Mouse (Mus musculus) midbrain, embryonic 14.5 days (tissue): ENCODE measurements at regions not wholly inside any gene's neighbourhood (a gene's known extent, or its start where the extent isn't known, plus 50 kb on each side); places are given as distances from the start of the nearest gene placed in this dataset.

Experiments
- ATAC-seq: fragments of 200-750 bp; cut with Nextera tagmentation; 2 replicates; pipeline ENCODE4 v1.8.0; 2017; ENCODE audit warnings: moderate number of reproducible peaks, moderate library complexity; ENCODE audit not compliant: low FRiP score, low TSS enrichment
- DNase-seq: peaks from one replicate; pipeline ENCODE4 v3.0.0-alpha.2; 2015
- H3K27ac ChIP-seq: fragments of 300-500 bp; sonication (generic); replicated peaks from 2 replicates; pipeline ENCODE4 v1.5.1; 2014; ENCODE audit warnings: mild to moderate bottlenecking, low read depth, low read length, moderate library complexity
- H3K27me3 ChIP-seq: fragments of 300-500 bp; sonication (generic); 2 replicates; pipeline ENCODE4 v1.6.1; 2014; ENCODE audit warnings: low read length, control low read depth, mixed read lengths; ENCODE audit not compliant: control insufficient read depth, insufficient read depth
- H3K36me3 ChIP-seq: fragments of 300-500 bp; sonication (generic); 2 replicates; pipeline ENCODE4 v1.6.1; 2014; ENCODE audit warnings: low read length, control low read depth; ENCODE audit not compliant: control insufficient read depth, insufficient read depth
- H3K4me1 ChIP-seq: fragments of 300-500 bp; sonication (generic); 2 replicates; pipeline ENCODE4 v1.6.1; 2014; ENCODE audit warnings: mild to moderate bottlenecking, antibody characterized with exemption, low read length, control low read depth; ENCODE audit not compliant: control insufficient read depth, insufficient read depth
- H3K4me2 ChIP-seq: fragments of 300-500 bp; sonication (generic); 2 replicates; pipeline ENCODE4 v1.6.1; 2014; ENCODE audit warnings: mild to moderate bottlenecking, low read length, moderate library complexity
- H3K4me3 ChIP-seq: fragments of 300-500 bp; sonication (generic); replicated peaks from 2 replicates; pipeline ENCODE4 v1.5.1; 2014; ENCODE audit warnings: low read depth, low read length
- H3K9ac ChIP-seq: fragments of 300-500 bp; sonication (generic); replicated peaks from 2 replicates; pipeline ENCODE4 v1.6.1; 2014; ENCODE audit warnings: mild to moderate bottlenecking, low read length, moderate library complexity
- H3K9me3 ChIP-seq: fragments of 300-500 bp; sonication (generic); 2 replicates; pipeline ENCODE4 v1.6.1; 2016; ENCODE audit warnings: low read length, control low read depth, mixed read lengths; ENCODE audit not compliant: control insufficient read depth
- WGBS: fragments of 180-500 bp; shearing (Covaris S2); extraction: QIAGEN DNeasy Blood & Tissue Kit; methylation state at CpG from one replicate; pipeline ENCODE4 v1.1.7; 2014; 5-methylcytosine and 5-hydroxymethylcytosine counted together

GRCm38 (mm10) chr2:137925488-137925887 is 330.9 kb upstream of the Btbd3 start:
- DNase-seq (no peak), ATAC-seq (no peak)
- H3K27me3 ChIP-seq: no peaks in the 10 kb centered on the region
- H3K4me2 ChIP-seq: no peak overlapping the region
- no peak overlapping the region for H3K4me3 ChIP-seq
- no peaks in the 10 kb centered on the region for H3K9me3 ChIP-seq
- 75% methylated on average over 5 of the region's 5 CpGs for WGBS
- no peaks in the 10 kb centered on the region for H3K4me1 ChIP-seq
- no peak overlapping the region for H3K9ac ChIP-seq
- no peaks in the 10 kb centered on the region for H3K36me3 ChIP-seq
- H3K27ac ChIP-seq: no peak overlapping the region

- no peak overlapping the region for H3K4me3 ChIP-seq
- no peak overlapping the region for H3K9ac ChIP-seq
- WGBS: 86% methylated on average over 2 of the region's 2 CpGs
- no peaks in the 10 kb centered on the region for H3K27me3 ChIP-seq
- no peak overlapping the region for H3K27ac ChIP-seq
- no peak for DNase-seq
- no peaks in the 10 kb centered on the region for H3K9me3 ChIP-seq
- H3K4me2 ChIP-seq: no peak overlapping the region
- no peaks in the 10 kb centered on the region for H3K36me3 ChIP-seq
- H3K4me1 ChIP-seq: no peaks in the 10 kb centered on the region
- ATAC-seq: no peak
Observed at GRCm38 (mm10) chr2:137924576-137924975, 331.8 kb upstream of the Btbd3 start.

GRCm38 (mm10) chr2:137898425-137898824 is 357.9 kb upstream of the Btbd3 start:
- no peaks in the 10 kb centered on the region for H3K4me1 ChIP-seq
- H3K9ac ChIP-seq: no peak overlapping the region
- H3K9me3 ChIP-seq: no peaks in the 10 kb centered on the region
- ATAC-seq (no peak), DNase-seq (no peak)
- no peak overlapping the region for H3K4me2 ChIP-seq
- H3K4me3 ChIP-seq: no peak overlapping the region
- H3K36me3 ChIP-seq: no peaks in the 10 kb centered on the region
- no peaks in the 10 kb centered on the region for H3K27me3 ChIP-seq
- no peak overlapping the region for H3K27ac ChIP-seq

GRCm38 (mm10) chr2:137880211-137881031 is 375.9 kb upstream of the Btbd3 start:
- ATAC-seq (no peak), DNase-seq (no peak)
- H3K4me3 ChIP-seq: no peak overlapping the region
- no peak overlapping the region for H3K9ac ChIP-seq
- no peaks in the 10 kb centered on the region for H3K9me3 ChIP-seq
- no peaks in the 10 kb centered on the region for H3K4me1 ChIP-seq
- no peak overlapping the region for H3K27ac ChIP-seq
- no peaks in the 10 kb centered on the region for H3K36me3 ChIP-seq
- 93% methylated on average over 7 of the region's 7 CpGs for WGBS
- H3K27me3 ChIP-seq: no peaks in the 10 kb centered on the region
- no peak overlapping the region for H3K4me2 ChIP-seq

- WGBS: 78% methylated on average over 4 of the region's 4 CpGs
- H3K4me3 ChIP-seq: no peak overlapping the region
Observed at GRCm38 (mm10) chr2:137869676-137870075, 386.7 kb upstream of the Btbd3 start.

GRCm38 (mm10) chr2:137854494-137854893 is 401.9 kb upstream of the Btbd3 start:
- WGBS: 83% methylated on average over 4 of the region's 4 CpGs
- ATAC-seq (no peak), DNase-seq (no peak)
- no peaks in the 10 kb centered on the region for H3K27me3 ChIP-seq
- H3K4me3 ChIP-seq: no peak overlapping the region
- no peak overlapping the region for H3K27ac ChIP-seq
- no peaks in the 10 kb centered on the region for H3K4me1 ChIP-seq
- no peaks in the 10 kb centered on the region for H3K36me3 ChIP-seq
- no peak overlapping the region for H3K4me2 ChIP-seq
- no peak overlapping the region for H3K9ac ChIP-seq
- H3K9me3 ChIP-seq: no peaks in the 10 kb centered on the region

More at GRCm38 (mm10) chr2:137869676-137870075, 386.7 kb upstream of the Btbd3 start:
- H3K27ac ChIP-seq: no peak overlapping the region
- H3K27me3 ChIP-seq: no peaks in the 10 kb centered on the region
- no peak overlapping the region for H3K4me2 ChIP-seq
- no peaks in the 10 kb centered on the region for H3K4me1 ChIP-seq
- ATAC-seq (no peak), DNase-seq (no peak)
- no peaks in the 10 kb centered on the region for H3K9me3 ChIP-seq
- H3K9ac ChIP-seq: no peak overlapping the region
- H3K36me3 ChIP-seq: no peaks in the 10 kb centered on the region

GRCm38 (mm10) chr2:137853399-137854259 is 402.7 kb upstream of the Btbd3 start:
- ATAC-seq (no peak), DNase-seq (no peak)
- H3K9ac ChIP-seq: no peak overlapping the region
- H3K27ac ChIP-seq: no peak overlapping the region
- H3K36me3 ChIP-seq: no peaks in the 10 kb centered on the region
- H3K4me2 ChIP-seq: no peak overlapping the region
- no peaks in the 10 kb centered on the region for H3K4me1 ChIP-seq
- no peaks in the 10 kb centered on the region for H3K27me3 ChIP-seq
- H3K4me3 ChIP-seq: no peak overlapping the region
- no peaks in the 10 kb centered on the region for H3K9me3 ChIP-seq
- 90% methylated on average over 10 of the region's 10 CpGs for WGBS

- Histone ChIP-seq H3K27me3 (no peaks in the 10 kb centered on the region), H3K4me2 (no peak overlapping the region), H3K4me3 (no peak overlapping the region), H3K27ac (no peak overlapping the region), H3K36me3 (no peaks in the 10 kb centered on the region), H3K9me3 (no peaks in the 10 kb centered on the region), H3K9ac (no peak overlapping the region), H3K4me1 (no peaks in the 10 kb centered on the region)
- ATAC-seq (no peak), DNase-seq (no peak)
- WGBS: 63% methylated on average over 2 of the region's 2 CpGs
Observed at GRCm38 (mm10) chr2:137847901-137848300, 408.5 kb upstream of the Btbd3 start.
